Mouse (Mus musculus) hindbrain, embryonic 10.5 days (tissue): Measurements from ENCODE around the gene Gpd2. TPM values are rescaled to one million over a fixed set of nuclear protein-coding genes. Genes with fewer than 3 reads are reported as not detected.

Source experiments
- DNase-seq: peaks from one replicate; pipeline ENCODE4 v3.0.0-alpha.2; 2017; ENCODE audit warnings: low spot score
- H3K27ac ChIP-seq: fragments of 300-500 bp; sonication (generic); 2 replicates; pipeline ENCODE4 v1.5.1; 2016; ENCODE audit warnings: mild to moderate bottlenecking, moderate library complexity
- H3K27me3 ChIP-seq: fragments of 300-500 bp; sonication (generic); 2 replicates; pipeline ENCODE4 v1.6.1; 2016; ENCODE audit warnings: mild to moderate bottlenecking; ENCODE audit not compliant: poor library complexity, insufficient read depth, severe bottlenecking
- H3K36me3 ChIP-seq: fragments of 300-500 bp; sonication (generic); 2 replicates; pipeline ENCODE4 v1.6.1; 2016; ENCODE audit warnings: mild to moderate bottlenecking, moderate library complexity
- H3K4me1 ChIP-seq: fragments of 300-500 bp; sonication (generic); replicated peaks from 2 replicates; pipeline ENCODE4 v1.6.1; 2016; ENCODE audit warnings: mild to moderate bottlenecking
- H3K4me3 ChIP-seq: fragments of 300-500 bp; sonication (generic); 2 replicates; pipeline ENCODE4 v1.5.1; 2016; ENCODE audit warnings: mild to moderate bottlenecking, moderate library complexity
- H3K9me3 ChIP-seq: fragments of 300-500 bp; sonication (generic); 2 replicates; pipeline ENCODE4 v1.6.1; 2016; ENCODE audit warnings: mild to moderate bottlenecking, moderate library complexity
- WGBS: fragments of 180-500 bp; shearing (Covaris S2); methylation state at CpG from one replicate; pipeline ENCODE4 v1.1.7; 2016; 5-methylcytosine and 5-hydroxymethylcytosine counted together
- polyA plus RNA-seq: library from polyadenylated mRNA; unstranded; fragments of >200 nt; fragmentation: Nextera tagmentation; extraction: Ambion mirVana; gene quantifications from 2 replicates; pipeline ENCODE4 v1.2.1, GENCODE M21; 2016

Gene Gpd2
- polyA plus RNA-seq, result 24.2 and 29.1 TPM in 2 replicates

- DNase-seq, result no peak
- WGBS, result 5% methylated on average over 20 of the region's 20 CpGs
Observed at GRCm38 (mm10) chr2:57237475-57237919, at the start of gene Gpd2. Gpd2 (plus strand) TSS chr2:57237635.

GRCm38 (mm10) chr2:57188237-57188636 is 49.2 kb upstream of the Gpd2 start:
- Histone ChIP-seq H3K4me1 (peaks cover 6% of the 10 kb centered on the region), H3K27me3 (no peaks in the 10 kb centered on the region), H3K27ac (no peak overlapping the region), H3K4me3 (no peak overlapping the region), H3K36me3 (no peaks in the 10 kb centered on the region), H3K9me3 (0 out of 2 replicates have a peak, but pooled peaks cover 2% of the 10 kb centered on the region)
- no peak for DNase-seq
- 59% methylated on average over 9 of the region's 9 CpGs for WGBS

More at GRCm38 (mm10) chr2:57237475-57237919, at the start of gene Gpd2:
- Histone ChIP-seq H3K27me3 (peaks cover 14% of the 10 kb centered on the region; the same call in 1 of the 2 replicates), H3K27ac (peak within 1 kb of the TSS; percentile 92), H3K4me3 (peak within 1 kb of the TSS; percentile 80), H3K36me3 (no peaks in the 10 kb centered on the region), H3K4me1 (peaks cover 19% of the 10 kb centered on the region), H3K9me3 (no peaks in the 10 kb centered on the region)

GRCm38 (mm10) chr2:57190884-57191283 is 46.6 kb upstream of the Gpd2 start:
- H3K36me3 ChIP-seq, result no peaks in the 10 kb centered on the region
- H3K9me3 ChIP-seq, result 0 out of 2 replicates have a peak, but pooled peaks cover 2% of the 10 kb centered on the region
- DNase-seq, result no peak
- no peak overlapping the region for H3K4me3 ChIP-seq
- no peak overlapping the region for H3K27ac ChIP-seq
- H3K27me3 ChIP-seq, result no peaks in the 10 kb centered on the region
- H3K4me1 ChIP-seq, result no peaks in the 10 kb centered on the region; the same call in 1 of the 2 replicates

GRCm38 (mm10) chr2:57199046-57199445 is 38.4 kb upstream of the Gpd2 start:
- Histone ChIP-seq H3K9me3 (no peaks in the 10 kb centered on the region), H3K36me3 (no peaks in the 10 kb centered on the region), H3K27me3 (no peaks in the 10 kb centered on the region), H3K4me1 (no peaks in the 10 kb centered on the region), H3K27ac (no peak overlapping the region), H3K4me3 (no peak overlapping the region)
- WGBS, result 91% methylated on average over 3 of the region's 3 CpGs
- DNase-seq, result no peak

GRCm38 (mm10) chr2:57208472-57209083 is 28.9 kb upstream of the Gpd2 start:
- 90% methylated on average over 9 of the region's 9 CpGs for WGBS
- H3K9me3 ChIP-seq, result peaks cover under 1% of the 10 kb centered on the region; the same call in 1 of the 2 replicates
- no peaks in the 10 kb centered on the region; the same call in 1 of the 2 replicates for H3K4me1 ChIP-seq
- DNase-seq, result no peak
- no peaks in the 10 kb centered on the region for H3K36me3 ChIP-seq
- no peaks in the 10 kb centered on the region for H3K27me3 ChIP-seq
- no peak overlapping the region for H3K27ac ChIP-seq
- H3K4me3 ChIP-seq, result no peak overlapping the region

- no peaks in the 10 kb centered on the region for H3K27me3 ChIP-seq
- peaks cover 6% of the 10 kb centered on the region; the same call in 1 of the 2 replicates for H3K9me3 ChIP-seq
- no peaks in the 10 kb centered on the region for H3K36me3 ChIP-seq
- H3K4me3 ChIP-seq, result no peak overlapping the region
- no peak overlapping the region for H3K27ac ChIP-seq
- 77% methylated on average over 9 of the region's 9 CpGs for WGBS
- H3K4me1 ChIP-seq, result no peaks in the 10 kb centered on the region; the same call in 1 of the 2 replicates
- no peak for DNase-seq
Observed at GRCm38 (mm10) chr2:57211049-57212001, 26.1 kb upstream of the Gpd2 start.

GRCm38 (mm10) chr2:57213364-57213763 is 24.1 kb upstream of the Gpd2 start:
- Histone ChIP-seq H3K27me3 (no peaks in the 10 kb centered on the region), H3K4me1 (no peaks in the 10 kb centered on the region; the same call in 1 of the 2 replicates), H3K4me3 (no peak overlapping the region), H3K9me3 (peaks cover 6% of the 10 kb centered on the region; the same call in 1 of the 2 replicates), H3K36me3 (no peaks in the 10 kb centered on the region), H3K27ac (no peak overlapping the region)
- WGBS, result 86% methylated on average over 4 of the region's 4 CpGs
- DNase-seq, result no peak

GRCm38 (mm10) chr2:57223288-57224026 is 14.0 kb upstream of the Gpd2 start:
- Histone ChIP-seq H3K27ac (no peak overlapping the region), H3K4me3 (no peak overlapping the region), H3K9me3 (no peaks in the 10 kb centered on the region), H3K4me1 (no peaks in the 10 kb centered on the region), H3K36me3 (no peaks in the 10 kb centered on the region), H3K27me3 (peaks cover 25% of the 10 kb centered on the region)
- no peak for DNase-seq
- WGBS, result 83% methylated on average over 3 of the region's 3 CpGs

GRCm38 (mm10) chr2:57225236-57225635 is 12.2 kb upstream of the Gpd2 start:
- Histone ChIP-seq H3K27me3 (peaks cover 25% of the 10 kb centered on the region), H3K4me1 (no peaks in the 10 kb centered on the region), H3K27ac (no peak overlapping the region), H3K4me3 (no peak overlapping the region), H3K36me3 (no peaks in the 10 kb centered on the region), H3K9me3 (no peaks in the 10 kb centered on the region)
- DNase-seq, result no peak
- 78% methylated on average over 2 of the region's 2 CpGs for WGBS

GRCm38 (mm10) chr2:57227425-57227824 is 10.0 kb upstream of the Gpd2 start:
- Histone ChIP-seq H3K27me3 (peaks cover 25% of the 10 kb centered on the region), H3K9me3 (no peaks in the 10 kb centered on the region), H3K27ac (no peak overlapping the region), H3K36me3 (no peaks in the 10 kb centered on the region), H3K4me1 (no peaks in the 10 kb centered on the region), H3K4me3 (no peak overlapping the region)
- no peak for DNase-seq
- WGBS, result 87% methylated on average over 3 of the region's 3 CpGs

- H3K4me3 ChIP-seq, result no peak overlapping the region
- no peak for DNase-seq
- WGBS, result 55% methylated on average over 4 of the region's 4 CpGs
Observed at GRCm38 (mm10) chr2:57229647-57230240, 7.7 kb upstream of the Gpd2 start.

GRCm38 (mm10) chr2:57231432-57231831 is 6.0 kb upstream of the Gpd2 start:
- H3K36me3 ChIP-seq, result no peaks in the 10 kb centered on the region
- H3K27ac ChIP-seq, result no peak overlapping the region
- DNase-seq, result no peak
- peaks cover 13% of the 10 kb centered on the region; the same call in 1 of the 2 replicates for H3K27me3 ChIP-seq
- no peak overlapping the region for H3K4me3 ChIP-seq
- H3K4me1 ChIP-seq, result no peaks in the 10 kb centered on the region
- H3K9me3 ChIP-seq, result no peaks in the 10 kb centered on the region
- WGBS, result 89% methylated on average over 5 of the region's 5 CpGs

More at GRCm38 (mm10) chr2:57229647-57230240, 7.7 kb upstream of the Gpd2 start:
- Histone ChIP-seq H3K9me3 (no peaks in the 10 kb centered on the region), H3K4me1 (no peaks in the 10 kb centered on the region), H3K36me3 (no peaks in the 10 kb centered on the region), H3K27me3 (0 out of 2 replicates have a peak, but pooled peaks cover 8% of the 10 kb centered on the region), H3K27ac (no peak overlapping the region)
